Mouse (Mus musculus) left cerebral cortex, postnatal 10 days (tissue): Measurements from ENCODE around the gene Slc5a2. TPM values are rescaled to one million over a fixed set of nuclear protein-coding genes. Genes with fewer than 3 reads are reported as not detected.

Experiments
- DNase-seq, 2 experiments: peaks; one replicate each; pipeline ENCODE4 v3.0.0; 2021 to 2022; ENCODE audit warnings: low spot score in 2 of 2, mixed read lengths in 1 of 2; ENCODE audit errors: extremely low spot score in 1 of 2
- intact Hi-C: fragments of 180-260 bp; cut with DNase I; formaldehyde crosslinking; loops from one replicate; pipeline ENCODE4 v1.15.1; 2025
- microRNA-seq: library from miRNA; unstranded; fragments of <30 nt; microRNA quantifications from one replicate; pipeline ENCODE4 v1.2.0, GENCODE M21; 2022
- total RNA-seq, 2 experiments: library from RNA; stranded (reverse); gene quantifications; 2 replicates each; pipeline ENCODE4 v1.2.3; 2021

Gene Slc5a2
- total RNA-seq, 2 experiments from 2014 or later: not detected

GRCm38 (mm10) chr7:128317011-128317410 lies 51.6 kb downstream of the Slc5a2 start:
- peak in 1 of 2 experiments; percentile 5 for DNase-seq
- intact Hi-C loops: no loop called here

DNA sequence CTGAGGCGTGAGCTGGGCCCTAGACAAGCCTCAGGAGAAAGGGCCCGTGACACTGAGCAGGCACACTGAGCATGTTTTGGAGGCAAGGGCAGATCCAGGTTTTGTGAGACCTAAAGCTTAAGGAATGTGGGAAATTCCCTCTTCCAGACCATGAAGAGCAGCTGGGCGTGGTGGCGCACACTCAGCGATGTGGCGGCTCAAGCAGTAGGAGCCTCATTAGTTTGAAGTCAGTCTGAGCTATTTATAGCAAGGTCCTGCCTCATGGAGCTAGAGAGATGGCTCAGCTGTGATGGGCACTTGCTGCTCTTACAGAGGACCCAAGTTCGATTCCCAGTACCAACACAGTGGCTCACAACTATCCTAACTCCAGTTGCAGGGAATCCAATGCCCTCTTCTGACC lies 53.7 kb downstream of the Slc5a2 start:
- intact Hi-C loops: no loop called here
- DNase-seq: no peak

DNA sequence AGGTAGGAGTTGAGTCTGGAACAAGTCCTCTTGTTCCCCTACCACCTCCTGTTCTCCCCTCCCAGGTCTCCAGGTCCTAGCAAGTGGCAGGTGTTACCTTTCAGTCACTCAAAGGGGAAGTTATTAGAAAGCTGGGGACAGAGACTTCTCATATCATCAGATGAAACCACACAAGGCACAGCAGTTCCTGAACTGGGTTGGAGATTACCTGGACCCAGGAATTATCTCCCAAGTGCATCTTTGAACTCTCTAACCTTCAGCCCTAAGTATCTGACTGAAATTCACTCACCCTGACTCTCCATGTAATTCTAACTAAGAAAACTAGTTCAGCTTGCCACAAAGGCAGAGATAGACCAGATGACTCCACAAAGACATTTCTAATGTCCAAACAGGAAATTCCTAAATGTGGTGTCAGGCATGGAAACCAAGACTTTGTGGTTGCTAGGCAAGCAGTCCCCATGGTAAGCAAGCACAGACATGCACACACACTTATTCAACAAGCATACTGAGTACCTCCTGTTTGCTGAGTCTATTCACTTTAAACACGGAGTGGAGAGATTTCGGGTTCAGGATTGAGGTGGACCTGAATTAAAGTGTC lies 54.9 kb downstream of the Slc5a2 start:
- intact Hi-C loops: no loop called here
- DNase-seq: no peak

- intact Hi-C loops: no loop called here
Observed at GRCm38 (mm10) chr7:128321260-128321659, 55.8 kb downstream of the Slc5a2 start.

More at GRCm38 (mm10) chr7:128321260-128321659, 55.8 kb downstream of the Slc5a2 start:
- no peak for DNase-seq

Small RNA genes lying within 50 kb of the gene (microRNA-seq; reads per million reads assigned to microRNA genes)
- not detected for gene Mir3103

Other genes with a start within 250 kb of the Slc5a2 start
- 1 to 10 TPM; 8.5 to 8.7 TPM for gene Itgam, start 203.0 kb upstream of the Slc5a2 start, total RNA-seq
- under 1 TPM in 1 of 2 experiments, not detected in 1; 0.09 TPM for gene Gm49368, start 203.0 kb upstream of the Slc5a2 start, total RNA-seq
- gene Itgax, start 136.1 kb upstream of the Slc5a2 start, total RNA-seq: under 1 TPM in 1 of 2 experiments, not detected in 1; 0.30 TPM
- under 1 TPM; 0.14 to 0.17 TPM for gene Itgad, start 111.3 kb upstream of the Slc5a2 start, total RNA-seq
- gene Cox6a2, start 59.3 kb upstream of the Slc5a2 start, total RNA-seq: 1 to 10 TPM; 8.8 to 9.4 TPM
- gene Armc5, start 28.3 kb upstream of the Slc5a2 start, total RNA-seq: 10 to 100 TPM; 10.8 to 11.5 TPM
- 1 to 10 TPM; 3.8 to 4.1 TPM for gene 9130023H24Rik, start 27.6 kb upstream of the Slc5a2 start, total RNA-seq
- gene Tgfb1i1, start 18.8 kb upstream of the Slc5a2 start, total RNA-seq: 10 to 100 TPM; 33.0 to 35.9 TPM
- gene BC017158, start 32.5 kb downstream of the Slc5a2 start, total RNA-seq: 10 to 100 TPM; 25.1 to 25.4 TPM
- gene Rgs10, start 153.1 kb downstream of the Slc5a2 start, total RNA-seq: 10 to 100 TPM; 46.4 to 50.8 TPM
- gene Tial1, start 196.1 kb downstream of the Slc5a2 start, total RNA-seq: 100 to 1,000 TPM; 104 to 106 TPM